Mouse (Mus musculus) hindbrain, postnatal 0 days (tissue): ENCODE results near the gene Fev. TPM values are rescaled to one million over a fixed set of nuclear protein-coding genes. Genes with fewer than 3 reads are reported as not detected.

Experiments
- ATAC-seq: fragments of 200-750 bp; cut with Nextera tagmentation; 2 replicates; pipeline ENCODE4 v1.8.0; 2017; ENCODE audit warnings: mild to moderate bottlenecking, moderate TSS enrichment, moderate library complexity
- DNase-seq: peaks from one replicate; pipeline ENCODE4 v3.0.0-alpha.2; 2015; ENCODE audit warnings: low spot score
- H3K27ac ChIP-seq: fragments of 300-500 bp; sonication (generic); 2 replicates; pipeline ENCODE4 v1.5.1; 2014; ENCODE audit warnings: mild to moderate bottlenecking
- H3K27me3 ChIP-seq: fragments of 300-500 bp; sonication (generic); 2 replicates; pipeline ENCODE4 v1.6.1; 2014; ENCODE audit warnings: low read length, mixed read lengths; ENCODE audit not compliant: insufficient read depth
- H3K36me3 ChIP-seq: fragments of 300-500 bp; sonication (generic); 2 replicates; pipeline ENCODE4 v1.6.1; 2014; ENCODE audit warnings: low read length, mixed read lengths; ENCODE audit not compliant: insufficient read depth
- H3K4me1 ChIP-seq: fragments of 300-500 bp; sonication (generic); 2 replicates; pipeline ENCODE4 v1.6.1; 2014; ENCODE audit warnings: antibody characterized with exemption, low read length, mixed read lengths; ENCODE audit not compliant: insufficient read depth
- H3K4me2 ChIP-seq: fragments of 300-500 bp; sonication (generic); 2 replicates; pipeline ENCODE4 v1.6.1; 2014; ENCODE audit warnings: low read depth, mild to moderate bottlenecking, low read length, moderate library complexity, mixed read lengths
- H3K4me3 ChIP-seq: fragments of 300-500 bp; sonication (generic); 2 replicates; pipeline ENCODE4 v1.5.1; 2014; ENCODE audit warnings: low read length
- H3K9ac ChIP-seq: fragments of 300-500 bp; sonication (generic); replicated peaks from 2 replicates; pipeline ENCODE4 v1.6.1; 2014; ENCODE audit warnings: mild to moderate bottlenecking, low read length, moderate library complexity, mixed read lengths
- H3K9me3 ChIP-seq: fragments of 300-500 bp; sonication (generic); 2 replicates; pipeline ENCODE4 v1.6.1; 2016; ENCODE audit warnings: low read length, mixed read lengths
- CTCF ChIP-seq: IDR thresholded peaks from 2 replicates; pipeline ENCODE4 v1.5.1; 2016; ENCODE audit warnings: antibody characterized with exemption, control low read depth, low read depth
- WGBS: fragments of 180-500 bp; shearing (Covaris S2); extraction: QIAGEN DNeasy Blood & Tissue Kit; methylation state at CpG from one replicate; pipeline ENCODE4 v1.1.7; 2014; 5-methylcytosine and 5-hydroxymethylcytosine counted together
- microRNA counts: library from miRNA; unstranded; fragments of <30 nt; microRNA quantifications from one replicate; lab custom pipeline; 2015
- microRNA-seq, 2 experiments: library from miRNA; unstranded; fragments of <30 nt; microRNA quantifications; one replicate each; pipeline ENCODE4; 2016
- polyA plus RNA-seq: library from polyadenylated mRNA; unstranded; fragments of >200 nt; fragmentation: Nextera tagmentation; extraction: Ambion mirVana; gene quantifications from 2 replicates; pipeline ENCODE4 v1.2.1, GENCODE M21; 2015
- total RNA-seq: library from RNA; depleted of rRNA; stranded (reverse); fragments of >200 nt; gene quantifications from 2 replicates; pipeline ENCODE4 v1.2.3, GENCODE M21; 2014; rRNA removed

Fev gene
- total and polyA plus RNA-seq, 2 experiments from 2014 or later = 0.16 to 4.2 TPM

DNA sequence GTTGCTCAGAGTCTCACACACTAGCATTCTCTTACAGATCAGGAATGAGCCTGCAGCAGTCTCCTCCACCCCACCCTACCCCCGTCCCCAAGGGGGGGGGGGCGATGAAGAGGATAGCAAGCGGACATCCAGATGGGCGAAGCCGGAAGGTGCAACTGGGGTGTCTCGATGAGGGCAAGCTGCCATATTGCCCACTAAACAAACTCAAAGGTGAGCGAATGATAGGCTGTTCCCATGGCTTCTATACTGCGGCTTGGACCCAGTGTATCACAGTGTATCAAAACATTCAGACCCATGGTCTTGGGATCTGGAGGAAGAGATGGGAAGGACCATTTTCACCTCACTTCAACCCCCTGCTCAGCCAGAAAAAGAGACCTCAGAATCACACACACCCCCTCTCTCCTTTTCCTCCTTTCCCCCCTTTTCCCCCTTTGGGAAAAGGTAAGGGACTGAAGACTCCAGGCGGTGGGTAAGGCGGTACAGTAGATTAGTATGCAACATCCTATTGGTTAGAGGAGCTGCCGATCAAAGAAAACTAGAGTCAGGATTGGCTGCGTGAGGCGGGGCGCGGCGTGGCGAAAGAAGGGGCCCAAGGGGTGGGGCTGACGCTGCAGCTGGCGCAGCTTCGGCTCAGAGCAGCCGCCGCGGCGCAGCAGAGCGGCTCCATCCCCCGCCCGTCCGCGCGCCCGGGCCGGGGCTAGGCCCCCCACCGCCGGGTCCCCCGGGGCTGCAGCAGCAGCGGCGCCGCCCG, 30.7 kb downstream of the Fev start, which contains the start of gene Cdk5r2:
TSS of gene Cdk5r2 (plus strand) at position 629 of the 751 bp plus-strand sequence.
- Histone ChIP-seq H3K4me2 (peak within 1 kb of the TSS; percentile 85), H3K27ac (peak within 1 kb of the TSS; percentile 90), H3K36me3 (no peaks in the 10 kb centered on the region), H3K4me1 (peaks cover 7% of the 10 kb centered on the region), H3K9ac (peak within 1 kb of the TSS; percentile 95), H3K4me3 (peak within 1 kb of the TSS; percentile 92), H3K9me3 (no peaks in the 10 kb centered on the region), H3K27me3 (no peaks in the 10 kb centered on the region)
- TF ChIP-seq CTCF = no peak
- peak; percentile 97 for DNase-seq
- WGBS = 6% methylated on average over 24 of the region's 39 CpGs
- ATAC-seq = peak; percentile 88

- no peaks in the 10 kb centered on the region; the same call in 1 of the 2 replicates for H3K4me1 ChIP-seq
- no peak overlapping the region for H3K27ac ChIP-seq
- no peak for ATAC-seq
- no peaks in the 10 kb centered on the region for H3K9me3 ChIP-seq
- no peaks in the 10 kb centered on the region for H3K27me3 ChIP-seq
- no peak overlapping the region for H3K4me3 ChIP-seq
- H3K4me2 ChIP-seq = no peak overlapping the region
- WGBS = 11% methylated on average over 5 of the region's 6 CpGs
- no peaks in the 10 kb centered on the region for H3K36me3 ChIP-seq
- DNase-seq = no peak
- no peak for TF ChIP-seq CTCF
- no peak overlapping the region for H3K9ac ChIP-seq
Observed at GRCm38 (mm10) chr1:74851001-74851775, 34.0 kb downstream of the Fev start.

- WGBS = 38% methylated on average over 6 of the region's 6 CpGs
- no peak for DNase-seq
- H3K27ac ChIP-seq = no peak overlapping the region
- no peaks in the 10 kb centered on the region; the same call in 1 of the 2 replicates for H3K4me1 ChIP-seq
- H3K9ac ChIP-seq = no peak overlapping the region
- H3K4me3 ChIP-seq = no peak overlapping the region
- H3K36me3 ChIP-seq = no peaks in the 10 kb centered on the region
- no peak for TF ChIP-seq CTCF
- no peak overlapping the region; the same call in 1 of the 2 replicates for H3K4me2 ChIP-seq
- H3K27me3 ChIP-seq = no peaks in the 10 kb centered on the region
- ATAC-seq = no peak
- H3K9me3 ChIP-seq = no peaks in the 10 kb centered on the region
Observed at GRCm38 (mm10) chr1:74850251-74850650, 35.0 kb downstream of the Fev start.

DNA sequence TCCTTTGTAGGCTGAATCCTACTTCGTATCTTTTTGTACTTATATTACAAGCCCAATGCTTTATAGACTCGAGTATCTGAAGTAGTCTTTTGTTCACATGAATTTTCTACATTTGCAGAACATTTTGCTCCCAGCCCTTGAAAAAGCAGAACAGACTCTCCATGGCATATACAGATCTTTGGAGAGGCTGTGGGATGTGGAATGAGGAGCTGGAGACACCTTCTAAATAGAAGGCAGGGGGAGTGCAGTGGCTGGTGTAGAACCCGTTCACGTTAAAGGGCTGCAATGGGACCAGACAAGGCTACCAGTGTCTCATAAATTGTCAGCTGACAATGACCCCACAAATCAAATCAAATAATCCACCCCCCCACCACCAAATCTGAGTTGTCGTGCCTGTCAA, 36.3 kb downstream of the Fev start:
- ATAC-seq = no peak
- Histone ChIP-seq H3K4me2 (no peak overlapping the region), H3K27me3 (no peaks in the 10 kb centered on the region)

GRCm38 (mm10) chr1:74846341-74846740, 38.9 kb downstream of the Fev start:
- 43% methylated on average over 9 of the region's 9 CpGs for WGBS
- H3K4me3 ChIP-seq = no peak overlapping the region
- no peaks in the 10 kb centered on the region for H3K4me1 ChIP-seq
- no peak for TF ChIP-seq CTCF
- DNase-seq (no peak), ATAC-seq (no peak)
- H3K9me3 ChIP-seq = no peaks in the 10 kb centered on the region
- H3K36me3 ChIP-seq = no peaks in the 10 kb centered on the region
- no peak overlapping the region for H3K9ac ChIP-seq
- no peak overlapping the region for H3K27ac ChIP-seq
- H3K27me3 ChIP-seq = no peaks in the 10 kb centered on the region
- no peak overlapping the region for H3K4me2 ChIP-seq

More for the DNA sequence above, 36.3 kb downstream of the Fev start:
- no peak for DNase-seq
- Histone ChIP-seq H3K36me3 (no peaks in the 10 kb centered on the region), H3K4me1 (no peaks in the 10 kb centered on the region; the same call in 1 of the 2 replicates), H3K4me3 (no peak overlapping the region), H3K9ac (no peak overlapping the region), H3K27ac (no peak overlapping the region), H3K9me3 (no peaks in the 10 kb centered on the region)
- TF ChIP-seq CTCF = no peak
- WGBS = 64% methylated on average over 5 of the region's 5 CpGs

- Histone ChIP-seq H3K4me1 (no peaks in the 10 kb centered on the region), H3K9ac (no peak overlapping the region), H3K27ac (no peak overlapping the region), H3K36me3 (no peaks in the 10 kb centered on the region), H3K9me3 (no peaks in the 10 kb centered on the region), H3K4me3 (no peak overlapping the region), H3K27me3 (no peaks in the 10 kb centered on the region), H3K4me2 (no peak overlapping the region)
- TF ChIP-seq CTCF = no peak
- 83% methylated on average over 5 of the region's 5 CpGs for WGBS
- ATAC-seq (no peak), DNase-seq (no peak)
Observed at GRCm38 (mm10) chr1:74843090-74843489, 42.1 kb downstream of the Fev start.

DNA sequence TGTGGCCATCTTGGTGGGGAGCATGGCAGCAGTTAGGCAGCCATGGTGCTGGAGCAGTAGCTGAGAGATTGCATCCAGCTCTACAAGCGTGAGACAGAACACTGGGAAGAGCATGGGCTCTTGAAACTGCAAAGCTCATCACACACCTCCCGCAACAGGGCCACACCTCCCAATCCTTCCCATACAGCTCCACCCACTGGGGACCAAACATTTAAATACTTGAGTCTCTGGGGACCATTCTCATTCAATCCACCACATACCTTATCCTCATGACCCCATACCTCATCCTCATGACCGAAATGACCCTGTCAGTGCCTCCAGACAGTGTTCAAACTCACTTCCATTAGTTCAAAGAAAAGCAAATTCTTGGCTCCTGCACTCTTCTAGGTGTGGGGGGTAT, 52.0 kb downstream of the Fev start:
- no peak for TF ChIP-seq CTCF
- Histone ChIP-seq H3K36me3 (no peaks in the 10 kb centered on the region), H3K4me3 (no peak overlapping the region), H3K27me3 (no peaks in the 10 kb centered on the region), H3K9ac (no peak overlapping the region), H3K4me1 (no peaks in the 10 kb centered on the region), H3K9me3 (no peaks in the 10 kb centered on the region), H3K4me2 (no peak overlapping the region), H3K27ac (no peak overlapping the region)
- ATAC-seq (no peak), DNase-seq (no peak)
- WGBS = 82% methylated on average over 3 of the region's 3 CpGs

MicroRNA genes within 50 kb of the gene (microRNA counts, 519-probe panel; counts per million panel counts)
- 370 counts per million, percentile 5 among the panel's probes with 10 or more counts for microRNA mmu-miR-375 (lab: Ali Mortazavi, UCI)

Small RNAs within 50 kb of the gene (microRNA-seq; reads per million reads assigned to microRNA genes)
- 504 to 533 reads per million in 2 experiments for gene Mir375

Other genes starting within 250 kb of the Fev start
- gene Ttll4, start 223.7 kb downstream of the Fev start, total RNA-seq = 25.8 and 32.9 TPM in 2 replicates
- gene Ttll4, start 223.7 kb downstream of the Fev start, polyA plus RNA-seq = 3.2 and 4.0 TPM in 2 replicates
- 0.79 and 2.8 TPM in 2 replicates for gene Cyp27a1, start 171.8 kb downstream of the Fev start, total RNA-seq
- 3.0 and 3.2 TPM in 2 replicates for gene Cyp27a1, start 171.8 kb downstream of the Fev start, polyA plus RNA-seq
- gene Prkag3, start 136.2 kb downstream of the Fev start, total RNA-seq = not detected in 2 replicates
- not detected in 2 replicates for gene Prkag3, start 136.2 kb downstream of the Fev start, polyA plus RNA-seq
- 5.9 and 11.2 TPM in 2 replicates for gene Wnt6, start 113.5 kb downstream of the Fev start, total RNA-seq
- gene Wnt6, start 113.5 kb downstream of the Fev start, polyA plus RNA-seq = 6.7 and 7.4 TPM in 2 replicates
- gene Wnt10a, start 93.9 kb downstream of the Fev start, total RNA-seq = 1.8 and 2.7 TPM in 2 replicates
- gene Wnt10a, start 93.9 kb downstream of the Fev start, polyA plus RNA-seq = 0.48 and 0.68 TPM in 2 replicates
- 59.2 and 75.3 TPM in 2 replicates for gene Cdk5r2, start 30.5 kb downstream of the Fev start, total RNA-seq
- gene Cdk5r2, start 30.5 kb downstream of the Fev start, polyA plus RNA-seq = 12.3 and 13.6 TPM in 2 replicates
- 2.0 TPM in 1 of 2 replicates, not detected in the other for gene Cryba2, start 7.7 kb upstream of the Fev start, total RNA-seq
- gene Cryba2, start 7.7 kb upstream of the Fev start, polyA plus RNA-seq = 1.6 and 1.7 TPM in 2 replicates
- 2.7 and 4.7 TPM in 2 replicates for gene Cfap65, start 50.2 kb upstream of the Fev start, total RNA-seq
- 1.1 and 1.3 TPM in 2 replicates for gene Cfap65, start 50.2 kb upstream of the Fev start, polyA plus RNA-seq
- gene Ihh, start 66.3 kb upstream of the Fev start, total RNA-seq = 0.18 and 0.31 TPM in 2 replicates
- 0.11 and 0.25 TPM in 2 replicates for gene Ihh, start 66.3 kb upstream of the Fev start, polyA plus RNA-seq
- gene Nhej1, start 239.8 kb upstream of the Fev start, total RNA-seq = 4.4 and 7.8 TPM in 2 replicates
- 5.2 and 5.8 TPM in 2 replicates for gene Nhej1, start 239.8 kb upstream of the Fev start, polyA plus RNA-seq
- not detected in 2 replicates for gene Slc23a3, start 248.5 kb upstream of the Fev start, total RNA-seq
- not detected in 2 replicates for gene Slc23a3, start 248.5 kb upstream of the Fev start, polyA plus RNA-seq